Mouse (Mus musculus) kidney, embryonic 14.5 days (tissue): ENCODE measurements around the gene Cdk8. TPM values are rescaled to one million over a fixed set of nuclear protein-coding genes. Genes with fewer than 3 reads are reported as not detected.

Experiments used
- ATAC-seq: fragments of 200-750 bp; cut with Nextera tagmentation; 2 replicates; pipeline ENCODE4 v1.8.0; 2017; ENCODE audit warnings: moderate number of reproducible peaks, mild to moderate bottlenecking, moderate TSS enrichment, moderate library complexity; ENCODE audit not compliant: low FRiP score, low TSS enrichment
- H3K27ac ChIP-seq: fragments of 300-500 bp; sonication (generic); 2 replicates; pipeline ENCODE4 v1.5.1; 2014; ENCODE audit warnings: low read depth, mild to moderate bottlenecking, low read length, moderate library complexity, mixed read lengths
- H3K27me3 ChIP-seq: fragments of 300-500 bp; sonication (generic); 2 replicates; pipeline ENCODE4 v1.6.1; 2014; ENCODE audit warnings: mild to moderate bottlenecking, low read length; ENCODE audit not compliant: control insufficient read depth, insufficient read depth
- H3K36me3 ChIP-seq: fragments of 300-500 bp; sonication (generic); 2 replicates; pipeline ENCODE4 v1.6.1; 2014; ENCODE audit warnings: low read length, mixed read lengths; ENCODE audit not compliant: control insufficient read depth, insufficient read depth
- H3K4me1 ChIP-seq: fragments of 300-500 bp; sonication (generic); 2 replicates; pipeline ENCODE4 v1.6.1; 2014; ENCODE audit warnings: low read length, mixed read lengths; ENCODE audit not compliant: control insufficient read depth, insufficient read depth
- H3K4me2 ChIP-seq: fragments of 300-500 bp; sonication (generic); replicated peaks from 2 replicates; pipeline ENCODE4 v1.6.1; 2014; ENCODE audit warnings: low read depth, mild to moderate bottlenecking, low read length
- H3K4me3 ChIP-seq: fragments of 300-500 bp; sonication (generic); 2 replicates; pipeline ENCODE4 v1.5.1; 2014; ENCODE audit warnings: mild to moderate bottlenecking, low read length
- H3K9ac ChIP-seq: fragments of 300-500 bp; sonication (generic); 2 replicates; pipeline ENCODE4 v1.6.1; 2014; ENCODE audit warnings: low read depth, mild to moderate bottlenecking, low read length, moderate library complexity
- H3K9me3 ChIP-seq: fragments of 300-500 bp; sonication (generic); 2 replicates; pipeline ENCODE4 v1.6.1; 2016; ENCODE audit warnings: low read length; ENCODE audit not compliant: control insufficient read depth
- WGBS: fragments of 180-500 bp; shearing (Covaris S2); extraction: QIAGEN DNeasy Blood & Tissue Kit; methylation state at CpG from one replicate; pipeline ENCODE4 v1.1.7; 2014; 5-methylcytosine and 5-hydroxymethylcytosine counted together
- polyA plus RNA-seq: library from polyadenylated mRNA; unstranded; fragments of >200 nt; fragmentation: Nextera tagmentation; extraction: Ambion mirVana; gene quantifications from 2 replicates; pipeline ENCODE4 v1.2.1, GENCODE M21; 2014

Cdk8 gene
- polyA plus RNA-seq, 1 experiment from 2014 or later = 35.0 TPM

DNA sequence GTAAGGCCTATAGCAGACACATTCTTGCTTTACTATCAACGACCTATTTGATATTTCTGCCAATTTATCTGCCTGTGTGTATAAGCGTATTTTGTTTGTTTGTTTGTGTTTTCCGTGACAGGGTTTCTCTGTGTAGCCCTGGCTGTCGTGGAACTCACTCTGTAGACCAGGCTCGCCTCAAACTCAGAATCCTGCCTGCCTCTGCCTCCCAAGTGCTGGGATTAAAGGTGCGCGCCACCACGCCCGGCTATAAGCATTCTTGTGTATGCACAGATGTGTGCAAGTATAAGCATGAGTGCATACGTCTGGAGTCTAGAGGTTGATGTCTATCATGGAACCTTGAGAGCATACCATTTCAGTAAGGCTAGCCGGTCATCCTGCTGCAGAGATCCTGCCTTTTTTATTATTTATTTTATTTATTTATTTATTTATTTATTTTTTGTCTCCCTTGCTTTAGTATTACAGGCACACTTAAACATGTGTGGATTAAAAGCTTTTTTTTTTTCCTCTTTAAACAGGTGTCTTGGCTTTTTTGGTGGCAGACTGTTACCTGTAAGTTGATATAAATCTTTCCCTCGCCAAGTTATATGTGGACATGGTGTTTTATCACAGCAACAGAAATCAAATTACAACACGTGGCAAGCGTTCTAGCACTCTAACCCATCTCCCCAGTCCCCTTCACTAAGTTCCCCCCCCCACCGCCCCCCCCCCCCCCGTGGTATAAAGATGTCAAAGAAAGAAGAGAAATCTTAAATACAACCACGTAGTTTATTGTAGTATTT is 970 bp upstream of the Cdk8 start:
- H3K27me3 ChIP-seq = no peaks in the 10 kb centered on the region
- H3K4me2 ChIP-seq = peak overlapping the region; percentile 58
- 0 out of 2 replicates have a peak, but pooled peaks have one; percentile 10 for ATAC-seq
- H3K36me3 ChIP-seq = no peaks in the 10 kb centered on the region
- H3K9ac ChIP-seq = peak overlapping the region; percentile 91
- no peaks in the 10 kb centered on the region for H3K9me3 ChIP-seq
- H3K4me1 ChIP-seq = peaks cover 2% of the 10 kb centered on the region; the same call in 1 of the 2 replicates
- H3K27ac ChIP-seq = peak overlapping the region; percentile 96
- 61% methylated on average over 16 of the region's 17 CpGs for WGBS
- H3K4me3 ChIP-seq = peak overlapping the region; percentile 76

DNA sequence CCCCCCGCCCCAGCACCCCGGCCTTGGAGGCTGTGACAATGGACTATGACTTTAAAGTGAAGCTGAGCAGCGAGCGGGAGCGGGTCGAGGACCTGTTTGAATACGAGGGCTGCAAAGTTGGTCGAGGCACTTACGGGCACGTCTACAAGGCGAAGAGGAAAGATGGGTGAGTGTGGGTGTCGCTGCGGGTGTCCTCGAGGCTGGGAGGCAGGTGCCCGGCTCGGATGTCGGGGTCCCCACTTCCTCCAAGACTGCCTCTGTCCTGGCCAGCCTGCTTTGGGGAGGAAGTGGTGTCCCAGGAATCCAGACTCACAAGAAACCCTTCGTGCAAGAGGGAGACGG is 596 bp downstream of the Cdk8 start:
- WGBS = under 1% methylated on average over 19 of the region's 19 CpGs

DNA sequence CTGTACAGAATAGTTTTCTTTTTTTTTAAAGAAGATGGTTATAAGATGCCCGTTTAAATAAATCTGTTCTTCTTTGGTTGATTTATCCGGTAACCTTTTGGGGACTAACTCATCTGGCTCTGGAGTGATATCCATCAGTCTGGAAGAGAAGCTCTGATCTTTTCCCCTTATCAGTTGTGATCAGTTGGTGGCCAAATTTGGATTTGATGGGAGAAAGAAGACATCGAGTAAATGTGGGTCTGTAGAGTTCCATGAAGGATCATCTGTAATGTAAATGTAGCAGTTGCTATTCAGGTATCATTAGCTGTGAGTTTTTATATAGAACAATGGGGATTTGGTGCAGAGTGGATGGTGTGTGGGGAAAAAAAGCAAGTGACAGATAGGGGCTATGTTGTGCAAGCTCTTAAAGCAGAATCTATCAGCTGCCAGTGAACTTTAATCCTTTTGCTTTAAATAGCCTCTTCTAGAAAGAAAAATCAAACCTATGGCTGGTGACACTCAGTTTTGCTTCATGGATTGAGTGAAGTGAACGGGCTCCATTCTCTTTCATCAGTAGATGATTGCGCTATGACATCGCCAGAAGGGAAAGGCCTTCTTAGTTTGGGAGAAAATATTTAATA is 1.1 kb downstream of the Cdk8 start:
- Histone ChIP-seq H3K4me3 (peak overlapping the region; percentile 76), H3K4me2 (peak overlapping the region; percentile 60), H3K4me1 (peaks cover 2% of the 10 kb centered on the region; the same call in 1 of the 2 replicates), H3K27me3 (no peaks in the 10 kb centered on the region), H3K27ac (no peak overlapping the region), H3K9me3 (no peaks in the 10 kb centered on the region), H3K36me3 (no peaks in the 10 kb centered on the region), H3K9ac (peak overlapping the region; percentile 91)
- no peak for ATAC-seq
- WGBS = 38% methylated on average over 6 of the region's 6 CpGs

More for the DNA sequence above, 596 bp downstream of the Cdk8 start:
- H3K4me3 ChIP-seq = peak overlapping the region; percentile 76
- no peaks in the 10 kb centered on the region for H3K36me3 ChIP-seq
- ATAC-seq = peak; percentile 44
- peak overlapping the region; percentile 96 for H3K27ac ChIP-seq
- H3K4me1 ChIP-seq = peaks cover 2% of the 10 kb centered on the region; the same call in 1 of the 2 replicates
- H3K9ac ChIP-seq = peak overlapping the region; percentile 91
- peak overlapping the region; percentile 60 for H3K4me2 ChIP-seq
- H3K9me3 ChIP-seq = no peaks in the 10 kb centered on the region
- H3K27me3 ChIP-seq = no peaks in the 10 kb centered on the region

DNA sequence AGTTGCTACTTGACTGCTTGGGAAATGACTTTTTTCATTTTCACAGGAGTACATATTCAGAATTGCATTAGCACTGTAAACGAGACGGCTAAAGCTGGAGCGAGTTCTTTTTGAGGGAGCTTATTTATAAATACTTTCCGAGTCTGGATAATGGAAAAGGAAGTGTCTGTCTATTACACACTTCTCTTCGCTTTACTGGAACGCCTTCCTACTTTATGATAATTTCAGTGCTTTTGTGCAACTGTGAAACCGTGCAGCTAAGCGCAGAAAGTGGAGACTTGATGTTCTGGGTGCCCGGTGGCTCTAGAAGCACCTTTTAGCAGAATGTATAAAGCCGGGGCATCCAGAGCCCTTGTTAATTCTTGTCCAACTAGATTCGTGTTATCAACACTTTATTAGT is 1.8 kb downstream of the Cdk8 start:
- H3K4me1 ChIP-seq = peaks cover 2% of the 10 kb centered on the region; the same call in 1 of the 2 replicates
- H3K9ac ChIP-seq = peak overlapping the region; percentile 9; the same call in 1 of the 2 replicates
- ATAC-seq = no peak
- no peaks in the 10 kb centered on the region for H3K27me3 ChIP-seq
- WGBS = 71% methylated on average over 11 of the region's 11 CpGs
- H3K4me2 ChIP-seq = peak overlapping the region; percentile 60
- no peaks in the 10 kb centered on the region for H3K36me3 ChIP-seq
- H3K4me3 ChIP-seq = peak overlapping the region; percentile 76
- H3K27ac ChIP-seq = no peak overlapping the region
- H3K9me3 ChIP-seq = no peaks in the 10 kb centered on the region

DNA sequence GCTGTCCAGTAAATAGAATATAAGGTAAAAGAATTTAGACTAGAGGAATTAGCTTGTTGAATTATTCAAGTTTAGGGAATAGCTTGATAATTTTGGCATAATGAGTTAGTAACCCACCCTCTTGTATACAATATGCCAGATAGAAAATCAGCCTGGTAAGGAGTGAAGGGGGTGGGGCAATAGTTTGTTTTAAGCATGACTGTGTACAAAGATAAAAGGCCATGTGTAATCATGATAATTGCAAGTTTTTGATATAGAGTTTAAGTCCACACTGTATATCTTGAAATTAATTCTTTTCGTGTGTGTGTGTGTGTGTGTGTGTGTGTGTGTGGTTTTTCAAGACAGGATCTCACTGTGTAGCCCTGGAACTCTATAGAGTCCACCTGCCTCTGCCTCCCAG is 3.3 kb downstream of the Cdk8 start:
- ATAC-seq = no peak
- Histone ChIP-seq H3K4me3 (no peak overlapping the region), H3K27me3 (no peaks in the 10 kb centered on the region), H3K27ac (no peak overlapping the region), H3K9ac (no peak overlapping the region), H3K4me2 (no peak overlapping the region), H3K4me1 (peaks cover 8% of the 10 kb centered on the region), H3K36me3 (no peaks in the 10 kb centered on the region), H3K9me3 (no peaks in the 10 kb centered on the region)
- 88% methylated on average over 1 of the region's 1 CpGs for WGBS

DNA sequence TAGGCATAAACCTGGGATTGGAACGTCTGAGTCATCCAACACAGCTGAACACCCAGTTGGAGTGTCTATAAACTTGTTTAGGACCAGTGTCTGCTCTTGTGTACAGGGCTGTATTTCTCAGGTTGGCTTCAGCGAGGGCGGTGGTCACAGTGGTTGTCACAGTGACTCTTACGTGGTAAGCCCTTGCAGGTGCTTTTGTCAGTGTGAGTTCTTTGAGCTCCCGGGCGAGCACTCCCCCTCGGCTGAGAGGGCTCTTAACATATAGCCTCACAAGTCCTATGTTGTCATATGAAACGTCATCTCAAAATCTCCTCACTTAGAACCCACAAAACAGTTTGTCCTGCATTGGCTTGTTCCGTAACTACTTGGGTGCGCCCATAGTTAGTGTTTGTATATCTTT is 7.2 kb downstream of the Cdk8 start:
- H3K4me2 ChIP-seq = no peak overlapping the region
- no peak overlapping the region for H3K9ac ChIP-seq
- 83% methylated on average over 10 of the region's 10 CpGs for WGBS
- no peaks in the 10 kb centered on the region for H3K9me3 ChIP-seq
- no peak overlapping the region for H3K27ac ChIP-seq
- H3K36me3 ChIP-seq = no peaks in the 10 kb centered on the region
- no peaks in the 10 kb centered on the region for H3K27me3 ChIP-seq
- no peak for ATAC-seq
- H3K4me1 ChIP-seq = peaks cover 9% of the 10 kb centered on the region; the same call in 1 of the 2 replicates
- H3K4me3 ChIP-seq = no peak overlapping the region

DNA sequence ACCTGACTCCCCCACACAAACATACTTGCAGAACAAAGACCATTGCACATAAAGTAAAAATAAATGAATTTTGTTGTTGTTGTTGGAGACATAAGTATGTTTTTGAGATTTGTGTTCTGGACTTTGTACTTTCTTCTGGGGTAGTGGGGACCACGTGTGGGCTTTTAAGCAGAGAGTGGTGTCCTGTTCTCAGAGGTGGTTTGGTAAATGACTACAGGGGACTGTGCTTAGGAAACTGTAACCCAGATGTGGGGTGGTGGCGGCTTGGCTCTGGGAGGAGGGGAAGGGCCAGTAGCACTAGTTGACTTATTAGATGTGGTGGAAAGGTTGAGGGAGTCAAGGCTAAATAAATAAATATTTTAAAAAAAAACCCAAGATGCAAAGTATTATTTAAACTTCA is 9.7 kb downstream of the Cdk8 start:
- H3K9ac ChIP-seq = no peak overlapping the region
- H3K4me2 ChIP-seq = no peak overlapping the region
- no peak overlapping the region for H3K27ac ChIP-seq
- no peak overlapping the region for H3K4me3 ChIP-seq
- WGBS = 80% methylated on average over 2 of the region's 2 CpGs
- no peaks in the 10 kb centered on the region for H3K9me3 ChIP-seq
- no peaks in the 10 kb centered on the region for H3K27me3 ChIP-seq
- no peak for ATAC-seq
- no peaks in the 10 kb centered on the region for H3K36me3 ChIP-seq
- peaks cover 9% of the 10 kb centered on the region; the same call in 1 of the 2 replicates for H3K4me1 ChIP-seq

DNA sequence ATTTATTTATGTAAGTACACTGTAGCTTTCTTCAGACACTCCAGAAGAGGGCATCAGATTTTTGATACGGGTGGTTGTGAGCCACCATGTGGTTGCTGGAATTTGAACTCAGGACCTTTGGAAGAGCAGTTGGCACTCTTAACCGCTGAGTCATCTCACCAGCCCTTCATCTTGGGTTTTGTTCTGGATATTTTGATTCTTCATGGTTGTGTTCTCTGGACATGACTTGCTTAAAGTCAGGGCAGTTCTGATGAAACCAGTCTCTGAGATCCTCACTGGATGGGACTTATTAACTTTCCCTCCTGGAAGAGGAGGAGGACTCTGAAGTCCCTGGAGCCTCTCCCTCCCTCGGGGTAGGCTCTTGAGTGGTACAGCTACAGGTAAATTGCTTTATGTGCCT is 10.2 kb downstream of the Cdk8 start:
- Histone ChIP-seq H3K36me3 (no peaks in the 10 kb centered on the region), H3K9ac (no peak overlapping the region), H3K4me2 (no peak overlapping the region), H3K9me3 (no peaks in the 10 kb centered on the region), H3K4me3 (no peak overlapping the region), H3K27me3 (no peaks in the 10 kb centered on the region), H3K27ac (no peak overlapping the region), H3K4me1 (peaks cover 9% of the 10 kb centered on the region; the same call in 1 of the 2 replicates)
- ATAC-seq = no peak
- WGBS = 91% methylated on average over 3 of the region's 3 CpGs

DNA sequence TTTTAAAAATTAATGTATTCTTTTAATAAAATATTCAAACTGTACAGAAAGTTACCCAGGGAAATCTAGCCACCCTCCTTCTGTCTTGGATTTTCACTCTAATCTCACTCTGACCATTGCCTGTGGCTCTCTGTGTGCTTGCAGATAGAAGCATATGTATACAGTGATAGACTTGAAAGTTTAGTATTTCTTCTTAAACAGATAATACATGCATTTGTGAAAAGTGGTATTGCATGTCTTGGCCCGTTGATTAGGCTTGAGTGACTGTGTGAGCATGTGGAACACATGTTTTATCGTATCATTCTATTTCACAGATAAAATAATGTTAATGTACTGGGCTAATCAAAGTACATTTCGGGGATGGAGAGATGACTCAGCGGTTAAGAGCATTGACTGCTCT is 14.2 kb downstream of the Cdk8 start:
- H3K9me3 ChIP-seq = no peaks in the 10 kb centered on the region
- H3K27me3 ChIP-seq = no peaks in the 10 kb centered on the region
- whole genome bisulfite sequencing = 96% methylated on average over 4 of the region's 4 CpGs
- no peaks in the 10 kb centered on the region for H3K36me3 ChIP-seq
- ATAC-seq = no peak
- no peak overlapping the region for H3K4me3 ChIP-seq
- no peak overlapping the region for H3K9ac ChIP-seq
- no peaks in the 10 kb centered on the region for H3K4me1 ChIP-seq
- no peak overlapping the region for H3K4me2 ChIP-seq
- H3K27ac ChIP-seq = no peak overlapping the region
